Mouse (Mus musculus): ENCODE measurements around the gene Myo18a. TPM values are rescaled to one million over a fixed set of nuclear protein-coding genes. Genes with fewer than 3 reads are reported as not detected.
A peak's percentile ranks its signal among the peaks of the same experiment; 100 is the strongest.

Myo18a gene
- polyA plus RNA-seq, 2 experiments: 42.9 to 43.5 TPM

DNA sequence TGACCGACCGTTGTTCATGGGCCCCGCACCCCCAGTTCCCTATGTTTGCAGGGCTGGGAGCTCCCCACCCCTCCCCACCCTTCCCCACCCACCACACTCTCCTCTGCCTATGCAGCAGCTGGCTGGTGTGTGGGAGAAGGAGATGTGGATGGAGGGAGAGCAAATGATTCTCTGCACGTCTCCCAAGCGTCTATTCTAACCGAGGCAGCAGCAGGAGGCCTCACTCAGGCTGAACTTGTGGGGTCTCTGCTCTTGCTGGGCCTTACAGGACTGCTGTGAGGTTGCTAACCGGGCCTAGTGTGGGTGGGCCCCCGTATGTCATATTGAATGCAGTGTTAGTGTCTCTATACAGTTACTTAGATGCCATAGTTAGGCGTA is 37.4 kb downstream of the Myo18a start:
- DNase-seq (ENCODE audit: low spot score) (no peak), ATAC-seq (ENCODE audit: low FRiP score, low read depth) (no peak)
- Histone ChIP-seq H3K9ac (ENCODE audit: low read depth, low read length, severe bottlenecking) (no peak overlapping the region), H3K27ac (replicated peaks; ENCODE audit: low read depth, low read length) (peak overlapping the region; percentile 48), H3K4me3 (replicated peaks; ENCODE audit: low read length) (no peak overlapping the region), H3K36me3 (ENCODE audit: control insufficient read depth, insufficient read depth, low read length) (peaks cover 3% of the 10 kb centered on the region; the same call in 1 of the 2 replicates), H3K4me1 (ENCODE audit: control insufficient read depth, insufficient read depth, low read length) (peaks cover 9% of the 10 kb centered on the region), H3K4me2 (replicated peaks; ENCODE audit: low read depth, low read length, severe bottlenecking) (peak overlapping the region; percentile 29; the same call in 1 of the 2 replicates), H3K9me3 (ENCODE audit: control insufficient read depth, low read length) (no peaks in the 10 kb centered on the region), H3K27me3 (ENCODE audit: control insufficient read depth, insufficient read depth, low read length) (no peaks in the 10 kb centered on the region)
- TF ChIP-seq POLR2A (IDR thresholded peaks at IDR 0.05; ENCODE audit: borderline replicate concordance, extremely low read depth, insufficient read depth, insufficient read length): no peak
- WGBS: 67% methylated on average over 9 of the region's 9 CpGs

DNA sequence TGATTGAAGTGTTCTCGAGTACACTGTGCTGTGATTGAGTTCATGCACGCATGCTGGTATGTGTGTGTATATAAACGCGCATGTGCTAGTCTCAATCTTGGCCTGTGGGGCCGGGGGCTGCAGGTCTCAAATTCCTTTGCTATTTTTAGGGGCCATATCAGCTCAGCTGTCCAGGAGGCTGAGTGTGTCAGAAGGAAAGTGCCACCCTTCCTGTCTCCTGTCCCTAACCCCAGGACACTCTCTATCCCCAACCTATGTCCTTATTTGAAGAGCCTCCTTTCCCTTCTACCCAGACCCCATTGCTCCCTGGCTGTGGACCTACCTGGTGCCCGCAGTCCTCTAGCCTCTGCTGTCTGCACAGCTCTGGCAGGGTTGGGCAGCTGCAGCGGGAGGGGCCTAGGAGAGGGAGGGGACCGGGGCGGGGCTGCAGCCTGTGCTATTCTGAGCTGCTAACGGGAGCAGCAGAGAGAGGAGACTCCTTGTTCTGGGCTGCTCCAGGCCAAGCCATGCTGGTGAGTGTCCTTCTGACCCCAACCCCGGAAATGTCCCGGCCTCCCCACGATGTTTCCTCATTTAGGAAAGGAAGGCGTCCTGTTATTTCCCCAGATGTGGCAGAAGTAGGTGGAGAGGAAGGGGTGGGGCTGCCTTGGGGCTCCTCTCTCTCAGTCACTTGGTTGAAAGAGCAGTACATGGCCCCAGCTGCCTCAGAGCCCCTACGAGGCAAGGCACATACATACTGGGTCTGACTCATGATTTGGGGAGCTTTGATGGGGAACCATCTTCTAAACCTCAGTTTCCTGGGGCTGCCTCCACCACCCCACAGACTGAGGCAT is 38.0 kb downstream of the Myo18a start:
- Histone ChIP-seq H3K4me2 (replicated peaks; ENCODE audit: low read depth, low read length, severe bottlenecking) (peak overlapping the region; percentile 29; the same call in 1 of the 2 replicates), H3K9ac (ENCODE audit: low read depth, low read length, severe bottlenecking) (peak overlapping the region; percentile 36), H3K4me1 (ENCODE audit: control insufficient read depth, insufficient read depth, low read length) (peaks cover 9% of the 10 kb centered on the region), H3K36me3 (ENCODE audit: control insufficient read depth, insufficient read depth, low read length) (peaks cover 3% of the 10 kb centered on the region; the same call in 1 of the 2 replicates), H3K4me3 (replicated peaks; ENCODE audit: low read length) (peak overlapping the region; percentile 20; the same call in 1 of the 2 replicates), H3K9me3 (ENCODE audit: control insufficient read depth, low read length) (no peaks in the 10 kb centered on the region), H3K27ac (replicated peaks; ENCODE audit: low read depth, low read length) (peak overlapping the region; percentile 48), H3K27me3 (ENCODE audit: control insufficient read depth, insufficient read depth, low read length) (no peaks in the 10 kb centered on the region)
- ATAC-seq (ENCODE audit: low FRiP score, low read depth) (peak; percentile 85), DNase-seq (ENCODE audit: low spot score) (peak; percentile 64)
- no peak for TF ChIP-seq POLR2A (IDR thresholded peaks at IDR 0.05; ENCODE audit: borderline replicate concordance, extremely low read depth, insufficient read depth, insufficient read length)
- WGBS: 19% methylated on average over 15 of the region's 15 CpGs

DNA sequence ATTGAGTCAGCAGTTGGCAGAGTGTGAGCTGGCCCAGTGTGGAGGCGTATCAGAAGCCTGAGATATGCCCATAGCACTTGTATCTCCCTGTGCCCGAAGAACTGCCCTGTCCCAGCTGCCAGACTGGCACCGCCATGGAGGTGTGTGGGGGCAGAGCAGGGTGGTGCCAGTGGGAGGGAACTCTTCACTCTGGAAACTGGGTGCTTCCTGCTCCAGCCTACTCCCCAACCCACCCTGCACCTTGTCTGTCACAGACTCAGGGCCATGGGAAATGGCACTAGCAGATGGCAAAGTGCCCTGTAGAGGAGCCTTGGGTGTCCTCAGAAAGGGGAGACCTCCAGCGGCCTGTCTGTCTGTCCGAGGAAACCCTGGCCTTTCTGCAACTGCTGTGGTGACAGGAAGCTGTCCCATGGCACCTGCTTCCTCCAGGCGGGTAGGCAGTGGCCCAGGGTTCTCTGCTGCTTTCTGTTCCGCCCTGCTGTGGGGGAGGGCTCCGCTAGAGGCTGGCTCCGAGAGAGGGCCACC is 39.4 kb downstream of the Myo18a start:
- no peak for ATAC-seq (ENCODE audit: low FRiP score, low read depth)
- peaks cover 3% of the 10 kb centered on the region; the same call in 1 of the 2 replicates for H3K36me3 ChIP-seq (ENCODE audit: control insufficient read depth, insufficient read depth, low read length)
- peaks cover 9% of the 10 kb centered on the region for H3K4me1 ChIP-seq (ENCODE audit: control insufficient read depth, insufficient read depth, low read length)
- peak overlapping the region; percentile 15; the same call in 1 of the 2 replicates for H3K4me2 ChIP-seq (replicated peaks; ENCODE audit: low read depth, low read length, severe bottlenecking)
- WGBS: 66% methylated on average over 8 of the region's 9 CpGs
- DNase-seq (ENCODE audit: low spot score): no peak
- H3K9me3 ChIP-seq (ENCODE audit: control insufficient read depth, low read length): no peaks in the 10 kb centered on the region
- no peak overlapping the region for H3K4me3 ChIP-seq (replicated peaks; ENCODE audit: low read length)
- no peak for TF ChIP-seq POLR2A (IDR thresholded peaks at IDR 0.05; ENCODE audit: borderline replicate concordance, extremely low read depth, insufficient read depth, insufficient read length)
- H3K27ac ChIP-seq (replicated peaks; ENCODE audit: low read depth, low read length): no peak overlapping the region
- H3K27me3 ChIP-seq (ENCODE audit: control insufficient read depth, insufficient read depth, low read length): no peaks in the 10 kb centered on the region
- H3K9ac ChIP-seq (ENCODE audit: low read depth, low read length, severe bottlenecking): no peak overlapping the region

DNA sequence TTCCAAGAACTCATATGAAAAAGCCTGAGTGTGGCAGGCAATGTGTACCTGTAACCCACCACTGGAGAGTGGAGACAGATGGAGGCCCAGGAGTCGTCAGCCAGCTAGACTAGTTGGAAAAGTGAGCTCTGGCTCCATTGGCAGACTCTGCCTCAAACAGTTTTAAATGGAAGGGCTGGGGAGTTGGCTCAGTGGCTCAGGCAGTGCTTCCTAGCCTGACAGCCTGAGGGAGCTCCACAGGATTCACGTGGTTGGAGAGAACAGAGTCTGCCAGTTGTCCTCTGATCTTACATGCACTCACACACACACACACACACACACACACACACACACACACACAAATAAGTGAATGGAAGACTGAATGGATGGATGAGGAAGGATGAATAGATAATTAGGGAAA is 43.2 kb downstream of the Myo18a start:
- ATAC-seq (ENCODE audit: low FRiP score, low read depth): no peak
- H3K9ac ChIP-seq (ENCODE audit: low read depth, low read length, severe bottlenecking): no peak overlapping the region
- H3K27ac ChIP-seq (replicated peaks; ENCODE audit: low read depth, low read length): no peak overlapping the region
- no peaks in the 10 kb centered on the region for H3K9me3 ChIP-seq (ENCODE audit: control insufficient read depth, low read length)
- 17% methylated on average over 2 of the region's 2 CpGs for WGBS
- H3K27me3 ChIP-seq (ENCODE audit: control insufficient read depth, insufficient read depth, low read length): no peaks in the 10 kb centered on the region
- H3K4me1 ChIP-seq (ENCODE audit: control insufficient read depth, insufficient read depth, low read length): peaks cover 4% of the 10 kb centered on the region
- no peak overlapping the region for H3K4me2 ChIP-seq (replicated peaks; ENCODE audit: low read depth, low read length, severe bottlenecking)
- TF ChIP-seq POLR2A (IDR thresholded peaks at IDR 0.05; ENCODE audit: borderline replicate concordance, extremely low read depth, insufficient read depth, insufficient read length): no peak
- no peak overlapping the region for H3K4me3 ChIP-seq (replicated peaks; ENCODE audit: low read length)
- no peak for DNase-seq (ENCODE audit: low spot score)
- peaks cover 3% of the 10 kb centered on the region; the same call in 1 of the 2 replicates for H3K36me3 ChIP-seq (ENCODE audit: control insufficient read depth, insufficient read depth, low read length)

DNA sequence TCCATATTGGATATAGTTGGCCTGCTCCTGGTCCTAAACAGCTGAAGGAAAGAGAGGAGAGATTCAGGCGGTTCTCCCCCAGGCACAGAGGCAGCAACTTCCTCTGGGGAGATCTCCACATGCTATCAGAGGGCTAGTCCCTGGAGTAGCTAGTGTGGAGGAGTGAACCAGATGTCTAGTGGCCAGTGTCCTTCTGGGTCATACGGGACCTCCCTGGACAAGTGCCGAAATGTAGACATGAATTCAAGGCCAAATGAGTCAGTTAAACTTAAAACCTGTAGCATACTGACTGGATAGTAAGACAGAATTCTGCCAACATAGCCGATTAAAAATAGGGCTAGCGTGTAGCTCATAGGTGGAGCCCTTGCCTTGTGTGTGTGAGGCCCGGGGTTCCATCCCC is 43.8 kb downstream of the Myo18a start:
- Histone ChIP-seq H3K27ac (replicated peaks; ENCODE audit: low read depth, low read length) (no peak overlapping the region), H3K9ac (ENCODE audit: low read depth, low read length, severe bottlenecking) (no peak overlapping the region), H3K4me3 (replicated peaks; ENCODE audit: low read length) (no peak overlapping the region), H3K9me3 (ENCODE audit: control insufficient read depth, low read length) (no peaks in the 10 kb centered on the region), H3K36me3 (ENCODE audit: control insufficient read depth, insufficient read depth, low read length) (peaks cover 3% of the 10 kb centered on the region; the same call in 1 of the 2 replicates), H3K27me3 (ENCODE audit: control insufficient read depth, insufficient read depth, low read length) (no peaks in the 10 kb centered on the region), H3K4me1 (ENCODE audit: control insufficient read depth, insufficient read depth, low read length) (no peaks in the 10 kb centered on the region), H3K4me2 (replicated peaks; ENCODE audit: low read depth, low read length, severe bottlenecking) (no peak overlapping the region)
- no peak for TF ChIP-seq POLR2A (IDR thresholded peaks at IDR 0.05; ENCODE audit: borderline replicate concordance, extremely low read depth, insufficient read depth, insufficient read length)
- DNase-seq (ENCODE audit: low spot score): no peak
- 83% methylated on average over 6 of the region's 6 CpGs for WGBS
- ATAC-seq (ENCODE audit: low FRiP score, low read depth): no peak
